Mouse (Mus musculus) limb, embryonic 14.5 days (tissue): Measurements from ENCODE around the gene Wdr45. TPM values are rescaled to one million over a fixed set of nuclear protein-coding genes. Genes with fewer than 3 reads are reported as not detected.
"Not testable (repeated sequence)": the region's sequence is repeated elsewhere in the genome, so short reads cannot be mapped to it uniquely, and the experiment has no call there.

Source experiments
- ATAC-seq: fragments of 200-750 bp; cut with Nextera tagmentation; 2 replicates; pipeline ENCODE4 v1.8.0; 2017; ENCODE audit warnings: low read depth, moderate number of reproducible peaks, moderate TSS enrichment; ENCODE audit not compliant: low FRiP score
- DNase-seq: peaks from one replicate; pipeline ENCODE4 v3.0.0-alpha.2; 2015; ENCODE audit warnings: low spot score
- H3K27ac ChIP-seq: fragments of 300-500 bp; sonication (generic); replicated peaks from 2 replicates; pipeline ENCODE4 v1.5.1; 2014; ENCODE audit warnings: low read depth, mild to moderate bottlenecking, low read length, moderate library complexity, mixed read lengths
- H3K27me3 ChIP-seq: fragments of 300-500 bp; sonication (generic); 2 replicates; pipeline ENCODE4 v1.6.1; 2014; ENCODE audit warnings: low read length, mixed read lengths; ENCODE audit not compliant: control insufficient read depth, insufficient read depth
- H3K36me3 ChIP-seq: fragments of 300-500 bp; sonication (generic); 2 replicates; pipeline ENCODE4 v1.6.1; 2014; ENCODE audit warnings: mild to moderate bottlenecking, low read length, moderate library complexity, mixed read lengths; ENCODE audit not compliant: control insufficient read depth, insufficient read depth
- H3K4me1 ChIP-seq: fragments of 300-500 bp; sonication (generic); 2 replicates; pipeline ENCODE4 v1.6.1; 2014; ENCODE audit warnings: antibody characterized with exemption, low read length, mixed read lengths; ENCODE audit not compliant: control insufficient read depth, insufficient read depth
- H3K4me2 ChIP-seq: fragments of 300-500 bp; sonication (generic); replicated peaks from 2 replicates; pipeline ENCODE4 v1.6.1; 2014; ENCODE audit warnings: low read depth, mild to moderate bottlenecking, low read length, moderate library complexity; ENCODE audit not compliant: severe bottlenecking
- H3K4me3 ChIP-seq: fragments of 300-500 bp; sonication (generic); replicated peaks from 2 replicates; pipeline ENCODE4 v1.5.1; 2014; ENCODE audit warnings: low read length
- H3K9ac ChIP-seq: fragments of 300-500 bp; sonication (generic); 2 replicates; pipeline ENCODE4 v1.6.1; 2014; ENCODE audit warnings: mild to moderate bottlenecking, low read depth, low read length, moderate library complexity; ENCODE audit not compliant: severe bottlenecking
- H3K9me3 ChIP-seq: fragments of 300-500 bp; sonication (generic); 2 replicates; pipeline ENCODE4 v1.6.1; 2016; ENCODE audit warnings: low read length; ENCODE audit not compliant: control insufficient read depth
- POLR2A ChIP-seq: fragments of 200-500 bp; IDR thresholded peaks from 2 replicates; pipeline ENCODE4 v1.8.0; 2012; ENCODE audit warnings: inconsistent platforms, mild to moderate bottlenecking, moderate library complexity, borderline replicate concordance; ENCODE audit not compliant: insufficient read depth, insufficient read length; ENCODE audit errors: extremely low read depth
- WGBS: fragments of 180-500 bp; shearing (Covaris S2); extraction: QIAGEN DNeasy Blood & Tissue Kit; methylation state at CpG from one replicate; pipeline ENCODE4 v1.1.7; 2014; 5-methylcytosine and 5-hydroxymethylcytosine counted together
- polyA plus RNA-seq, 2 experiments: library from polyadenylated mRNA; depleted of rRNA in 1 of 2; stranded (reverse) in 1 of 2; unstranded in 1 of 2; fragments of >200 nt; fragmentation: Nextera tagmentation in 1 of 2; extraction: Ambion mirVana in 1 of 2; gene quantifications; 2 replicates each; pipeline versions ENCODE4 v1.2.1 to v1.2.3; 2012 to 2014

The Wdr45 gene
- polyA plus RNA-seq, 2 experiments: 20.4 to 48.6 TPM

- peak within 1 kb of the TSS; percentile 50 for H3K4me2 ChIP-seq
- peak; percentile 91 for DNase-seq
- peak; percentile 90 for ATAC-seq
- H3K9ac ChIP-seq: peak within 1 kb of the TSS; percentile 62
- H3K4me3 ChIP-seq: peak within 1 kb of the TSS; percentile 62
- no peaks in the 10 kb centered on the region for H3K9me3 ChIP-seq
- no peaks in the 10 kb centered on the region for H3K4me1 ChIP-seq
- no peaks in the 10 kb centered on the region for H3K36me3 ChIP-seq
- H3K27me3 ChIP-seq: no peaks in the 10 kb centered on the region
- TF ChIP-seq POLR2A: no peak
- 11% methylated on average over 40 of the region's 56 CpGs for WGBS
- H3K27ac ChIP-seq: no peak within 1 kb of the TSS
Measured at GRCm38 (mm10) chrX:7750432-7751116, 36.4 kb downstream of the Wdr45 start, which contains the start of gene Ccdc120. Gene Ccdc120, minus strand, starts transcription at chrX:7750905.

- H3K27me3 ChIP-seq, DNase-seq, H3K36me3 ChIP-seq, H3K9me3 ChIP-seq, H3K27ac ChIP-seq, ATAC-seq, H3K9ac ChIP-seq, H3K4me1 ChIP-seq, H3K4me3 ChIP-seq, H3K4me2 ChIP-seq: not testable (repeated sequence)
- 18% methylated on average over 3 of the region's 3 CpGs for WGBS
Measured at GRCm38 (mm10) chrX:7753627-7754026, 39.5 kb downstream of the Wdr45 start.

GRCm38 (mm10) chrX:7762137-7762920 lies 48.2 kb downstream of the Wdr45 start, which contains the start of gene Tfe3:
Gene Tfe3, plus strand, starts transcription at chrX:7762560.
- H3K4me2 ChIP-seq: peak within 1 kb of the TSS; percentile 55
- peak within 1 kb of the TSS; percentile 59 for H3K4me3 ChIP-seq
- peak; percentile 44; the same call in 1 of the 2 replicates for TF ChIP-seq POLR2A
- H3K9ac ChIP-seq: peak within 1 kb of the TSS; percentile 67
- 31% methylated on average over 35 of the region's 38 CpGs for WGBS
- ATAC-seq (peak; percentile 97), DNase-seq (peak; percentile 95)
- H3K27me3 ChIP-seq: no peaks in the 10 kb centered on the region
- 0 out of 2 replicates have a peak within 1 kb of the TSS, but pooled peaks have one; percentile 26 for H3K27ac ChIP-seq
- H3K9me3 ChIP-seq: no peaks in the 10 kb centered on the region
- H3K4me1 ChIP-seq: no peaks in the 10 kb centered on the region
- peaks cover 13% of the 10 kb centered on the region for H3K36me3 ChIP-seq

- no peaks in the 10 kb centered on the region for H3K4me1 ChIP-seq
- peaks cover 17% of the 10 kb centered on the region for H3K36me3 ChIP-seq
- 17% methylated on average over 6 of the region's 21 CpGs for WGBS
- no peaks in the 10 kb centered on the region for H3K27me3 ChIP-seq
- peak overlapping the region; percentile 67 for H3K9ac ChIP-seq
- ATAC-seq: no peak
- no peak for DNase-seq
- H3K9me3 ChIP-seq: no peaks in the 10 kb centered on the region
- H3K4me2 ChIP-seq: peak overlapping the region; percentile 55
- 0 out of 2 replicates have a peak overlapping the region, but pooled peaks have one; percentile 26 for H3K27ac ChIP-seq
- no peak for TF ChIP-seq POLR2A
- peak overlapping the region; percentile 59 for H3K4me3 ChIP-seq
Measured at GRCm38 (mm10) chrX:7762921-7763197, 48.7 kb downstream of the Wdr45 start.

- Histone ChIP-seq H3K9ac (peak overlapping the region; percentile 67), H3K36me3 (peaks cover 17% of the 10 kb centered on the region), H3K27ac (no peak overlapping the region), H3K4me3 (peak overlapping the region; percentile 59), H3K9me3 (no peaks in the 10 kb centered on the region), H3K4me1 (no peaks in the 10 kb centered on the region), H3K4me2 (peak overlapping the region; percentile 55), H3K27me3 (no peaks in the 10 kb centered on the region)
- TF ChIP-seq POLR2A: no peak
- 13% methylated on average over 22 of the region's 22 CpGs for WGBS
- DNase-seq (peak; percentile 3), ATAC-seq (no peak)
Measured at GRCm38 (mm10) chrX:7763631-7764393, 49.7 kb downstream of the Wdr45 start.
